Comparison of ENCODE assay signal across 11 mouse cellular contexts in the genomic region with DNA sequence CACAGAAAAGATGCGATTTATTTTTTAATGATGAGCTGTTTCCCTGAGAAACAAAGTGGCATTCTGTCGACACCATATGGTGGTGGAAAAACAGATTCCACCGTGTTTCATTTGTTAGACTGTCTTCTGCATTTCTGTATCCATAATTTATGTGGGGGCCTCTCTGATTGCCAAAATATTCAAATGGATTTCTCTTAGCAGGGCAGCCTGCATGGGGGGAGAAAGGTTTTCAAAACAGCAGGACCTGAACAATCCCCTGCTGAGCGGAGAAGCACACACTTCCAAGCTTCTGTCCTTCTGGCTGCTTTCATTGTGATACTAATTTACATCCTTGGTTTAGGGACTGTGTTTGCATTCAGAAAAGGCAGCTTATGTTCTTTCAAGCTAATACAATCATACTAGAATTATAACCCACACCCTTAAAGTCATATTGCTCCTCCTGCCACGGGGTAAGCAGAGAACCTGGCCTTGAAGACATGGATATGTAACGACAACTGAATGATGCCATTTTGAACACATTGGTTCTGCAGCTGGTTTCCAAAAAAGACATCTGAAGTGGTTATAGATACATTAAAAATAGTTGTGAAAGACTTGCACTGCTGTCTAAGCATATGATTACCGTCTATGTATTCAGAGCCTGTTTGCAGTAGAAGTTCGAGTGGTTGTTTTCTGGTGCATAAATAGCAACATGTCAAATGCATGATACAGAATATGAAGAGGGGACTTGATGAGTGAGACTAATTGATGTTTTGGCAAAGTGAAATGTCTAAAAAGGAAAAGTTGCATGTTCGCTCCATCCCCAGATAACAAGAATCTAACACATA.
A peak's percentile ranks its signal among the peaks of the same experiment; 100 is the strongest.
DNase-seq lines count a peak whose midpoint lies in the region; ATAC-seq and TF ChIP-seq lines count a peak whose summit lies in the region.
"Had no signal": no experiment of that assay in that cellular context is flagged by ENCODE, and none has a peak within 500 bp of the region (broad histone marks: within the 10 kb centered on the region; RNA-seq: fewer than 3 reads in every experiment).

No protein-coding gene starts in this region.

- no peaks in the 10 kb centered on the region for H3K9me3 ChIP-seq in hindbrain, embryonic 16.5 days (ENCODE audit: control insufficient read depth, low read length)
- H3K9me3 ChIP-seq in midbrain, embryonic 15.5 days, result no peaks in the 10 kb centered on the region
- H3K9me3 ChIP-seq: limb, embryonic 13.5 days; megakaryocyte, embryonic 14.5 days had no signal

- peak; percentile 50; the same call in 1 of the 2 replicates for ATAC-seq in hindbrain, embryonic 16.5 days
- peak; percentile 83 for ATAC-seq in midbrain, embryonic 15.5 days (replicated peaks)

- no peaks in the 10 kb centered on the region for H3K27me3 ChIP-seq in hindbrain, embryonic 16.5 days (replicated peaks; ENCODE audit: control insufficient read depth, insufficient read depth, low read length)
- H3K27me3 ChIP-seq in midbrain, embryonic 15.5 days (replicated peaks), result no peaks in the 10 kb centered on the region
- H3K27me3 ChIP-seq: limb, embryonic 13.5 days; megakaryocyte, embryonic 14.5 days had no signal

- no peaks in the 10 kb centered on the region for H3K36me3 ChIP-seq in hindbrain, embryonic 16.5 days (ENCODE audit: control insufficient read depth, insufficient read depth, low read length)
- no peaks in the 10 kb centered on the region for H3K36me3 ChIP-seq in midbrain, embryonic 15.5 days (replicated peaks)
- H3K36me3 ChIP-seq: limb, embryonic 13.5 days had no signal

- intact Hi-C loops in gastrocnemius, postnatal 14 days (cut with DNase I; ENCODE audit: low total_unique reads), result no loop called here

- H3K4me2 ChIP-seq in hindbrain, embryonic 16.5 days (ENCODE audit: low read length), result no peak overlapping the region
- no peak overlapping the region for H3K4me2 ChIP-seq in midbrain, embryonic 15.5 days
- H3K4me2 ChIP-seq: heart, embryonic 11.5 days; limb, embryonic 13.5 days had no signal

- 34% methylated on average over 9 of the region's 9 CpGs for WGBS in hindbrain, embryonic 16.5 days
- 38% methylated on average over 9 of the region's 9 CpGs for WGBS in midbrain, embryonic 15.5 days
- 70% methylated on average over 9 of the region's 9 CpGs for WGBS in lung, adult 2 months

- no peaks in the 10 kb centered on the region; the same call in 1 of the 2 replicates for H3K4me1 ChIP-seq in hindbrain, embryonic 16.5 days (ENCODE audit: control insufficient read depth, insufficient read depth, low read depth, low read length)
- H3K4me1 ChIP-seq in midbrain, embryonic 15.5 days, result 0 out of 2 replicates have a peak, but pooled peaks cover 10% of the 10 kb centered on the region
- H3K4me1 ChIP-seq in lung, adult 2 months (ENCODE audit: control insufficient read depth, insufficient read depth, low read length), result no peaks in the 10 kb centered on the region
- H3K4me1 ChIP-seq: limb, embryonic 13.5 days; megakaryocyte, embryonic 14.5 days had no signal

- TF ChIP-seq CTCF in lung, adult 2 months (IDR thresholded peaks at IDR 0.05; ENCODE audit: insufficient read depth, low read length), result no peak

- no peak overlapping the region; the same call in 1 of the 2 replicates for H3K27ac ChIP-seq in hindbrain, embryonic 16.5 days (ENCODE audit: low read depth, low read length)
- H3K27ac ChIP-seq in midbrain, embryonic 15.5 days, result peak overlapping the region; percentile 16; the same call in 1 of the 2 replicates
- H3K27ac ChIP-seq: limb, embryonic 13.5 days had no signal

- TF ChIP-seq POLR2A in lung, adult 2 months (IDR thresholded peaks at IDR 0.05; ENCODE audit: borderline replicate concordance, extremely low read depth, low read depth, low read length), result no peak

- DNase-seq in brain, adult 2 months (ENCODE audit: low read depth, low spot score), result peak; percentile 94
- DNase-seq in cerebellum, adult 18-20 months, result peak; percentile 73 to 76
- DNase-seq in spleen, postnatal 14 days (ENCODE audit: low spot score in 2 of 2), result no peak
- DNase-seq in lung, adult 2 months, result no peak
- DNase-seq in gastrocnemius, postnatal 14 days, result no peak
- DNase-seq: kidney, adult 9 months had no signal

- H3K9ac ChIP-seq in hindbrain, embryonic 16.5 days (ENCODE audit: low read depth, low read length), result no peak overlapping the region
- H3K9ac ChIP-seq in midbrain, embryonic 15.5 days, result no peak overlapping the region
- H3K9ac ChIP-seq: limb, embryonic 13.5 days had no signal

- no peak overlapping the region for H3K4me3 ChIP-seq in hindbrain, embryonic 16.5 days (ENCODE audit: low read length)
- no peak overlapping the region for H3K4me3 ChIP-seq in midbrain, embryonic 15.5 days
- H3K4me3 ChIP-seq in lung, adult 2 months (replicated peaks; ENCODE audit: extremely low read depth, low read depth, low read length), result no peak overlapping the region
- H3K4me3 ChIP-seq: limb, embryonic 13.5 days; megakaryocyte, embryonic 14.5 days had no signal

Comparison
In these comparisons a context has a peak if more than half of its experiments do, and no peak if none do; other contexts are left out.
1. DNase-seq: peak in brain, adult 2 months (single experiment) and cerebellum, adult 18-20 months (2 of 2); none in spleen, postnatal 14 days (0 of 2), lung, adult 2 months (single experiment) and gastrocnemius, postnatal 14 days (single experiment).